Mouse (Mus musculus) limb, embryonic 14.5 days (tissue): ENCODE results near the gene Gpr135. TPM values are rescaled to one million over a fixed set of nuclear protein-coding genes. Genes with fewer than 3 reads are reported as not detected.

Experiments
- ATAC-seq: fragments of 200-750 bp; cut with Nextera tagmentation; 2 replicates; pipeline ENCODE4 v1.8.0; 2017; ENCODE audit warnings: low read depth, moderate number of reproducible peaks, moderate TSS enrichment; ENCODE audit not compliant: low FRiP score
- DNase-seq: peaks from one replicate; pipeline ENCODE4 v3.0.0-alpha.2; 2015; ENCODE audit warnings: low spot score
- H3K27ac ChIP-seq: fragments of 300-500 bp; sonication (generic); replicated peaks from 2 replicates; pipeline ENCODE4 v1.5.1; 2014; ENCODE audit warnings: low read depth, mild to moderate bottlenecking, low read length, moderate library complexity, mixed read lengths
- H3K27me3 ChIP-seq: fragments of 300-500 bp; sonication (generic); 2 replicates; pipeline ENCODE4 v1.6.1; 2014; ENCODE audit warnings: low read length, mixed read lengths; ENCODE audit not compliant: control insufficient read depth, insufficient read depth
- H3K36me3 ChIP-seq: fragments of 300-500 bp; sonication (generic); 2 replicates; pipeline ENCODE4 v1.6.1; 2014; ENCODE audit warnings: mild to moderate bottlenecking, low read length, moderate library complexity, mixed read lengths; ENCODE audit not compliant: control insufficient read depth, insufficient read depth
- H3K4me1 ChIP-seq: fragments of 300-500 bp; sonication (generic); 2 replicates; pipeline ENCODE4 v1.6.1; 2014; ENCODE audit warnings: antibody characterized with exemption, low read length, mixed read lengths; ENCODE audit not compliant: control insufficient read depth, insufficient read depth
- H3K4me2 ChIP-seq: fragments of 300-500 bp; sonication (generic); replicated peaks from 2 replicates; pipeline ENCODE4 v1.6.1; 2014; ENCODE audit warnings: low read depth, mild to moderate bottlenecking, low read length, moderate library complexity; ENCODE audit not compliant: severe bottlenecking
- H3K4me3 ChIP-seq: fragments of 300-500 bp; sonication (generic); replicated peaks from 2 replicates; pipeline ENCODE4 v1.5.1; 2014; ENCODE audit warnings: low read length
- H3K9ac ChIP-seq: fragments of 300-500 bp; sonication (generic); 2 replicates; pipeline ENCODE4 v1.6.1; 2014; ENCODE audit warnings: mild to moderate bottlenecking, low read depth, low read length, moderate library complexity; ENCODE audit not compliant: severe bottlenecking
- H3K9me3 ChIP-seq: fragments of 300-500 bp; sonication (generic); 2 replicates; pipeline ENCODE4 v1.6.1; 2016; ENCODE audit warnings: low read length; ENCODE audit not compliant: control insufficient read depth
- POLR2A ChIP-seq: fragments of 200-500 bp; IDR thresholded peaks from 2 replicates; pipeline ENCODE4 v1.8.0; 2012; ENCODE audit warnings: inconsistent platforms, mild to moderate bottlenecking, moderate library complexity, borderline replicate concordance; ENCODE audit not compliant: insufficient read depth, insufficient read length; ENCODE audit errors: extremely low read depth
- whole genome bisulfite sequencing: fragments of 180-500 bp; shearing (Covaris S2); extraction: QIAGEN DNeasy Blood & Tissue Kit; methylation state at CpG from one replicate; pipeline ENCODE4 v1.1.7; 2014; 5-methylcytosine and 5-hydroxymethylcytosine counted together
- polyA plus RNA-seq, 2 experiments: library from polyadenylated mRNA; depleted of rRNA in 1 of 2; stranded (reverse) in 1 of 2; unstranded in 1 of 2; fragments of >200 nt; fragmentation: Nextera tagmentation in 1 of 2; extraction: Ambion mirVana in 1 of 2; gene quantifications; 2 replicates each; pipeline versions ENCODE4 v1.2.1 to v1.2.3; 2012 to 2014

Gpr135 gene
- polyA plus RNA-seq, 2 experiments = 1.3 to 4.9 TPM

DNA sequence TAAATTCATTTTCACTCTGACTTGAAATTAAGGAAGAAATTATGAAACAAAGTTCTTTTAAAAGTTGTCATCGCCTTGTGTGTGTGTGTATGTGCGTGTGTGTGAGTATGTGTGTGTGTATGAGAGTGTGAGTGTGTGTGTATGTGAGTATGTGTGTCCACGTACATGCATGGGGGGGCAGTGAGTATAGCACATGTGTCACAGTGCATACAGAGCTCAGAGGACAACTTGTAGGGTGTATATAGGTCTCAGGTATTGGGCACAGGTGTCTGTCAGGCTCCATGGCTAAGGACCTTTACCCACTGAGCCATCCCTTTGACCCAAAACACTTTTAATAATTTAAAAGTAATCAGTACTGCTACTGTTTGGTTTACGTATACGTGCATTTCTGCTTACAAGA, 33.1 kb upstream of the Gpr135 start:
- DNase-seq = no peak
- H3K4me2 ChIP-seq = no peak overlapping the region
- H3K9ac ChIP-seq = no peak overlapping the region
- H3K4me1 ChIP-seq = no peaks in the 10 kb centered on the region; the same call in 1 of the 2 replicates
- H3K4me3 ChIP-seq = no peak overlapping the region
- no peak for ATAC-seq
- H3K27me3 ChIP-seq = no peaks in the 10 kb centered on the region
- peaks cover 18% of the 10 kb centered on the region for H3K36me3 ChIP-seq
- no peak for TF ChIP-seq POLR2A
- no peaks in the 10 kb centered on the region for H3K9me3 ChIP-seq
- 83% methylated on average over 5 of the region's 5 CpGs for WGBS
- no peak overlapping the region for H3K27ac ChIP-seq

- 79% methylated on average over 6 of the region's 6 CpGs for WGBS
- Histone ChIP-seq H3K27ac (no peak overlapping the region), H3K4me3 (no peak overlapping the region), H3K4me1 (no peaks in the 10 kb centered on the region; the same call in 1 of the 2 replicates), H3K9ac (no peak overlapping the region), H3K4me2 (no peak overlapping the region), H3K36me3 (peaks cover 25% of the 10 kb centered on the region), H3K9me3 (no peaks in the 10 kb centered on the region), H3K27me3 (no peaks in the 10 kb centered on the region)
- TF ChIP-seq POLR2A = no peak
- DNase-seq (no peak), ATAC-seq (no peak)
Measured at GRCm38 (mm10) chr12:72102776-72103175, 31.9 kb upstream of the Gpr135 start.

GRCm38 (mm10) chr12:72096966-72097365, 26.0 kb upstream of the Gpr135 start:
- ATAC-seq (no peak), DNase-seq (no peak)
- H3K27me3 ChIP-seq = no peaks in the 10 kb centered on the region
- no peak overlapping the region for H3K4me2 ChIP-seq
- peaks cover 78% of the 10 kb centered on the region for H3K36me3 ChIP-seq
- 96% methylated on average over 8 of the region's 8 CpGs for WGBS
- H3K4me1 ChIP-seq = no peaks in the 10 kb centered on the region
- H3K27ac ChIP-seq = no peak overlapping the region
- no peaks in the 10 kb centered on the region for H3K9me3 ChIP-seq
- no peak overlapping the region for H3K4me3 ChIP-seq
- no peak for TF ChIP-seq POLR2A
- H3K9ac ChIP-seq = no peak overlapping the region

DNA sequence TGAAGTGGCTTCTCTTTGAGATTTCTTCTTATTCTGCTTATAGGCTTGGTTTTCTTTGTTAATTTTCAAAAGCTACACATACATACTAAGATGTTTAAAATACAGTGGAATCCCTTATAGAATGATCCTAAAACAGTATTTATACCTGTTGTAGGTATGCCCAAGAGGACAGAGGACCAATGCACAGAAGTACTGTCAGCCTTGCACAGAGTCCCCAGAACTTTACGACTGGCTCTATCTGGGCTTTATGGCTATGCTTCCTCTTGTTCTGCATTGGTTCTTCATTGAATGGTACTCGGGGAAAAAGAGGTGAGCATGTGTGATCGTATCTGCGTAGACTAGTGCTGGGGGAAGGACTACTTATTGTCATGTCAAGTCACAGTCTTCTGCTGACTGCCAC, 18.9 kb upstream of the Gpr135 start:
- Histone ChIP-seq H3K9me3 (no peaks in the 10 kb centered on the region), H3K4me3 (no peak overlapping the region), H3K36me3 (peaks cover 40% of the 10 kb centered on the region), H3K27me3 (no peaks in the 10 kb centered on the region), H3K4me2 (no peak overlapping the region), H3K27ac (no peak overlapping the region), H3K9ac (no peak overlapping the region), H3K4me1 (peaks cover 8% of the 10 kb centered on the region)
- WGBS = 91% methylated on average over 4 of the region's 4 CpGs
- TF ChIP-seq POLR2A = no peak
- no peak for DNase-seq
- no peak for ATAC-seq

DNA sequence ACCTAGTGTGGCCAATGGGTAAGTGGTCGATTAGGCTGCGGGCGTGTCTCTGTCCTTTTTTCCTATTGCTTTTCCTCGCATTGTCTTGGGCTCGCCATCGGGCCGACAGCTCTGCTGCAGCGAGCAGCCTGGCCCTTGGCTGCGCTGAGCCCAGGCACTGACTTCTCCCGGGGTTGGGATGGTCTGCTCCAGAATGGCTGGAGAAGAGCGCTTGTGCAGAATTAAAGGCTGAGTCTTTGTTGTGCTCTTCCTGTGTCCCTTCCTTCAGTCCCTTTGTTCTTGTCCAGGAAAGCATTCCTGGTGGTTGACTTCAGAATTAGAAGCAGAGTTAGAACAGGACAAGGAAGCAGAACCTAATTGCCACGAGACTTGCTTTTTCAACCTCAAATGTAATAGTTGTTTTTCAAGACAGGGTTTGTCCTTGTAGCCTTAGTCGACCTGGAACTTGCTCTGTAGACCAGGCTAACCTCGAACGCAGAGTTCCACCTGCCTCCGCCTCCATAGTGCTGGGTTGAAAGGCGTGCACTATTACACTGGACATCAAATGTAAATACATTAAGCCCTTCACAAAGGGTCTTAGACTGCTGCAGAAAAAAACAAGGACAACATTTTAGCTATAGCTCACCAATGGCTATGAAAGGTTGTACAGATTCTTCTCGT, 15.4 kb upstream of the Gpr135 start:
- Histone ChIP-seq H3K27me3 (no peaks in the 10 kb centered on the region), H3K4me1 (peaks cover 18% of the 10 kb centered on the region), H3K9me3 (no peaks in the 10 kb centered on the region), H3K4me3 (peak overlapping the region; percentile 76), H3K27ac (peak overlapping the region; percentile 92), H3K9ac (peak overlapping the region; percentile 79), H3K4me2 (peak overlapping the region; percentile 66), H3K36me3 (peaks cover 7% of the 10 kb centered on the region)
- WGBS = 2% methylated on average over 18 of the region's 18 CpGs
- peak; percentile 72; the same call in 1 of the 2 replicates for TF ChIP-seq POLR2A
- no peak for DNase-seq
- no peak; the same call in 1 of the 2 replicates for ATAC-seq
